Mouse (Mus musculus) heart, embryonic 15.5 days (tissue): ENCODE results near the gene Xpo5. TPM values are rescaled to one million over a fixed set of nuclear protein-coding genes. Genes with fewer than 3 reads are reported as not detected.

Experiments
- ATAC-seq: fragments of 200-750 bp; cut with Nextera tagmentation; replicated peaks from 2 replicates; pipeline ENCODE4 v1.8.0; 2017; ENCODE audit warnings: low read depth, moderate TSS enrichment; ENCODE audit not compliant: insufficient number of reproducible peaks, insufficient read depth, low FRiP score
- H3K27ac ChIP-seq: fragments of 300-500 bp; sonication (generic); 2 replicates; pipeline ENCODE4 v1.5.1; 2015; ENCODE audit warnings: mild to moderate bottlenecking, inconsistent platforms
- H3K27me3 ChIP-seq: fragments of 300-500 bp; sonication (generic); 2 replicates; pipeline ENCODE4 v1.6.1; 2015; ENCODE audit warnings: inconsistent platforms
- H3K36me3 ChIP-seq: fragments of 300-500 bp; sonication (generic); 2 replicates; pipeline ENCODE4 v1.6.1; 2015; ENCODE audit warnings: mild to moderate bottlenecking, inconsistent platforms
- H3K4me1 ChIP-seq: fragments of 300-500 bp; sonication (generic); replicated peaks from 2 replicates; pipeline ENCODE4 v1.6.1; 2015; ENCODE audit warnings: inconsistent platforms
- H3K4me2 ChIP-seq: fragments of 300-500 bp; sonication (generic); 2 replicates; pipeline ENCODE4 v1.6.1; 2015; ENCODE audit warnings: inconsistent platforms, mild to moderate bottlenecking, moderate library complexity
- H3K4me3 ChIP-seq: fragments of 300-500 bp; sonication (generic); 2 replicates; pipeline ENCODE4 v1.5.1; 2015; ENCODE audit warnings: mild to moderate bottlenecking, inconsistent platforms
- H3K9ac ChIP-seq: fragments of 300-500 bp; sonication (generic); 2 replicates; pipeline ENCODE4 v1.6.1; 2015; ENCODE audit warnings: mild to moderate bottlenecking, inconsistent platforms
- H3K9me3 ChIP-seq: fragments of 300-500 bp; sonication (generic); replicated peaks from 2 replicates; pipeline ENCODE4 v1.6.1; 2016; ENCODE audit warnings: inconsistent platforms
- WGBS: fragments of 180-500 bp; shearing (Covaris S2); methylation state at CpG from one replicate; pipeline ENCODE4 v1.1.7; 2015; ENCODE audit warnings: mixed read lengths; 5-methylcytosine and 5-hydroxymethylcytosine counted together
- polyA plus RNA-seq: library from polyadenylated mRNA; unstranded; fragments of >200 nt; fragmentation: Nextera tagmentation; extraction: Ambion mirVana; gene quantifications from 2 replicates; pipeline ENCODE4 v1.2.1, GENCODE M21; 2015

The Xpo5 gene
- polyA plus RNA-seq, 1 experiment from 2014 or later = 15.1 TPM

GRCm38 (mm10) chr17:46272675-46273074 lies 70.1 kb downstream of the Xpo5 start:
- no peak overlapping the region for H3K9ac ChIP-seq
- H3K4me3 ChIP-seq = no peak overlapping the region
- WGBS = 74% methylated on average over 5 of the region's 5 CpGs
- 0 out of 2 replicates have a peak, but pooled peaks have one; percentile 40 for ATAC-seq
- no peak overlapping the region for H3K4me2 ChIP-seq
- H3K36me3 ChIP-seq = peaks cover 16% of the 10 kb centered on the region
- H3K27ac ChIP-seq = no peak overlapping the region
- no peaks in the 10 kb centered on the region for H3K9me3 ChIP-seq
- no peaks in the 10 kb centered on the region for H3K27me3 ChIP-seq
- H3K4me1 ChIP-seq = peaks cover 53% of the 10 kb centered on the region

- Histone ChIP-seq H3K27ac (peak overlapping the region; percentile 73), H3K4me1 (peaks cover 53% of the 10 kb centered on the region), H3K4me2 (no peak overlapping the region), H3K36me3 (peaks cover 22% of the 10 kb centered on the region), H3K27me3 (no peaks in the 10 kb centered on the region), H3K9ac (no peak overlapping the region), H3K4me3 (no peak overlapping the region), H3K9me3 (no peaks in the 10 kb centered on the region)
- ATAC-seq = no peak
- 36% methylated on average over 1 of the region's 1 CpGs for WGBS
These were observed 71.2 kb downstream of the Xpo5 start for GRCm38 (mm10) chr17:46273803-46274236.

- no peak overlapping the region for H3K4me3 ChIP-seq
- H3K27ac ChIP-seq = peak overlapping the region; percentile 73
- peaks cover 29% of the 10 kb centered on the region for H3K36me3 ChIP-seq
- no peak overlapping the region for H3K4me2 ChIP-seq
- H3K4me1 ChIP-seq = peaks cover 46% of the 10 kb centered on the region
- H3K27me3 ChIP-seq = no peaks in the 10 kb centered on the region
- H3K9me3 ChIP-seq = no peaks in the 10 kb centered on the region
- ATAC-seq = no peak
- H3K9ac ChIP-seq = 0 out of 2 replicates have a peak overlapping the region, but pooled peaks have one; percentile 15
- WGBS = 70% methylated on average over 6 of the region's 6 CpGs
These were observed 71.9 kb downstream of the Xpo5 start for GRCm38 (mm10) chr17:46274465-46274864.

GRCm38 (mm10) chr17:46275034-46275433 lies 72.5 kb downstream of the Xpo5 start:
- 85% methylated on average over 6 of the region's 6 CpGs for WGBS
- no peak overlapping the region for H3K4me3 ChIP-seq
- no peaks in the 10 kb centered on the region for H3K27me3 ChIP-seq
- ATAC-seq = no peak
- no peak overlapping the region for H3K27ac ChIP-seq
- peaks cover 41% of the 10 kb centered on the region for H3K4me1 ChIP-seq
- no peaks in the 10 kb centered on the region for H3K9me3 ChIP-seq
- peaks cover 34% of the 10 kb centered on the region for H3K36me3 ChIP-seq
- no peak overlapping the region for H3K9ac ChIP-seq
- no peak overlapping the region for H3K4me2 ChIP-seq

- H3K27me3 ChIP-seq = no peaks in the 10 kb centered on the region
- no peak for ATAC-seq
- H3K4me2 ChIP-seq = no peak overlapping the region
- H3K27ac ChIP-seq = no peak overlapping the region
- peaks cover 36% of the 10 kb centered on the region for H3K36me3 ChIP-seq
- peaks cover 39% of the 10 kb centered on the region for H3K4me1 ChIP-seq
- no peak overlapping the region for H3K4me3 ChIP-seq
- H3K9ac ChIP-seq = no peak overlapping the region
- no peaks in the 10 kb centered on the region for H3K9me3 ChIP-seq
- 59% methylated on average over 10 of the region's 10 CpGs for WGBS
These were observed 72.9 kb downstream of the Xpo5 start for GRCm38 (mm10) chr17:46275506-46275905.

GRCm38 (mm10) chr17:46277586-46277985 lies 75.0 kb downstream of the Xpo5 start:
- Histone ChIP-seq H3K4me3 (no peak overlapping the region), H3K9ac (peak overlapping the region; percentile 19; the same call in 1 of the 2 replicates), H3K36me3 (peaks cover 24% of the 10 kb centered on the region), H3K4me1 (peaks cover 51% of the 10 kb centered on the region), H3K27me3 (no peaks in the 10 kb centered on the region), H3K9me3 (no peaks in the 10 kb centered on the region), H3K27ac (peak overlapping the region; percentile 48), H3K4me2 (no peak overlapping the region)
- 59% methylated on average over 4 of the region's 4 CpGs for WGBS
- no peak for ATAC-seq

- no peak for ATAC-seq
- Histone ChIP-seq H3K4me1 (peaks cover 47% of the 10 kb centered on the region), H3K4me3 (no peak overlapping the region), H3K9ac (no peak overlapping the region), H3K9me3 (no peaks in the 10 kb centered on the region), H3K27me3 (no peaks in the 10 kb centered on the region), H3K36me3 (peaks cover 24% of the 10 kb centered on the region), H3K4me2 (no peak overlapping the region), H3K27ac (peak overlapping the region; percentile 48)
- WGBS = 78% methylated on average over 12 of the region's 12 CpGs
These were observed 75.6 kb downstream of the Xpo5 start for GRCm38 (mm10) chr17:46278011-46278765.

- H3K27ac ChIP-seq = peak within 1 kb of the TSS; percentile 90
- H3K9me3 ChIP-seq = no peaks in the 10 kb centered on the region
- H3K9ac ChIP-seq = peak within 1 kb of the TSS; percentile 68
- peaks cover 21% of the 10 kb centered on the region for H3K36me3 ChIP-seq
- peak within 1 kb of the TSS; percentile 70 for H3K4me3 ChIP-seq
- under 1% methylated on average over 37 of the region's 37 CpGs for WGBS
- peak within 1 kb of the TSS; percentile 86 for H3K4me2 ChIP-seq
- H3K27me3 ChIP-seq = no peaks in the 10 kb centered on the region
- peaks cover 29% of the 10 kb centered on the region for H3K4me1 ChIP-seq
- ATAC-seq = peak; percentile 95
These were observed 80.0 kb downstream of the Xpo5 start, which contains the start of gene Tjap1 for GRCm38 (mm10) chr17:46282483-46283123. Tjap1 (minus strand) TSS chr17:46283026.

GRCm38 (mm10) chr17:46283140-46283539 lies 80.6 kb downstream of the Xpo5 start:
- peaks cover 21% of the 10 kb centered on the region for H3K36me3 ChIP-seq
- peak overlapping the region; percentile 68; the same call in 1 of the 2 replicates for H3K9ac ChIP-seq
- WGBS = 32% methylated on average over 9 of the region's 9 CpGs
- no peak for ATAC-seq
- H3K27me3 ChIP-seq = no peaks in the 10 kb centered on the region
- H3K4me1 ChIP-seq = peaks cover 28% of the 10 kb centered on the region
- H3K9me3 ChIP-seq = no peaks in the 10 kb centered on the region
- peak overlapping the region; percentile 86 for H3K4me2 ChIP-seq
- H3K27ac ChIP-seq = peak overlapping the region; percentile 90; the same call in 1 of the 2 replicates
- peak overlapping the region; percentile 70 for H3K4me3 ChIP-seq

GRCm38 (mm10) chr17:46283911-46284310 lies 81.3 kb downstream of the Xpo5 start:
- 79% methylated on average over 8 of the region's 8 CpGs for WGBS
- ATAC-seq = no peak
- H3K36me3 ChIP-seq = peaks cover 13% of the 10 kb centered on the region
- H3K4me2 ChIP-seq = no peak overlapping the region
- H3K27ac ChIP-seq = no peak overlapping the region
- no peak overlapping the region for H3K9ac ChIP-seq
- H3K9me3 ChIP-seq = no peaks in the 10 kb centered on the region
- H3K27me3 ChIP-seq = no peaks in the 10 kb centered on the region
- H3K4me1 ChIP-seq = peaks cover 28% of the 10 kb centered on the region
- no peak overlapping the region for H3K4me3 ChIP-seq

- no peak for ATAC-seq
These were observed 82.1 kb downstream of the Xpo5 start for GRCm38 (mm10) chr17:46284653-46285052.

More at GRCm38 (mm10) chr17:46284653-46285052, 82.1 kb downstream of the Xpo5 start:
- H3K4me2 ChIP-seq = no peak overlapping the region
- H3K4me1 ChIP-seq = peaks cover 28% of the 10 kb centered on the region
- H3K27ac ChIP-seq = no peak overlapping the region
- 51% methylated on average over 7 of the region's 7 CpGs for WGBS
- H3K9me3 ChIP-seq = no peaks in the 10 kb centered on the region
- H3K4me3 ChIP-seq = no peak overlapping the region
- peaks cover 6% of the 10 kb centered on the region for H3K36me3 ChIP-seq
- no peaks in the 10 kb centered on the region for H3K27me3 ChIP-seq
- no peak overlapping the region for H3K9ac ChIP-seq
